8 mouse cellular contexts compared by ENCODE assay signal in the genomic region with DNA sequence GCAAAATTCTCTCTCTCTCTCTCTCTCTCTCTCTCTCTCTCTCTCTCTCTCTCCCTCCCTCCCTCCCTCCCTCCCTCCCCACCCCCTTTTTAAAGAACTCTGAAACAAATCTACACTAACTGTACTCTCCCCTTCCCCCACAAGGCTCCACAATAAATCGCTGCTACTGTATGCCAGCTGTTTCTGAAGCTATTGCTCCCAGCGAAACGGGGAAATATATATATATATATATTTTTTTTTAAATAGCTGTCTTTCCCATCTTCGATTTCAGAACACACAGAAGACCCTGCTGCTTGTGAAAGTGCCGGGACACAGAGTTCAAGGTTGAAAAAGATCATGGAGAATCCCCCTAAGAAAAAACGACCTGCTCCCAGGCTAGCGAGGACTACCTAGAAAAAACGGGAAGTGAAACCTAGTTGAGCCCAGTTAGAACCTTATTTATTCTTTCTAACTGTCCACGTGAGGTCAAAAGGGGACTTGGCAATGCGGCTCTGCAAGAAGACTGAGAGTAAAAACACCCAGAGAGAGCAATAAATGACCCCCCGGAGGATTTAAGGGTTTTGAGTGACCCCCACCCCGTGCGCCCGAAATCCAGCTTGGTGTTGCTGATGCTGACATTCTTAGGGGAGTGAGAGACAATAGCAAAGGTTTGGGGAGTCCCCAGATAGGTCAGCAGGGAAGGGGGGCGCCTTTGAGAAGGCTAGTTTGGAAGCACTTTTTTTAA. TPM values are rescaled to one million over a fixed set of nuclear protein-coding genes. Genes with fewer than 3 reads are reported as not detected.
DNase-seq lines count a peak whose midpoint lies in the region; ATAC-seq lines count a peak whose summit lies in the region.

No protein-coding gene starts in this region.

- no peak for DNase-seq in kidney, postnatal 10 days
- peak; percentile 27 for DNase-seq in forebrain, embryonic 14.5 days (ENCODE audit: low spot score)
- DNase-seq in limb, embryonic 10.5 days (ENCODE audit: low spot score): peak; percentile 65
- peak; percentile 47 for DNase-seq in neural tube, embryonic 10.5 days (ENCODE audit: extremely low spot score, low spot score)
- DNase-seq in right cerebral cortex, postnatal 36 days (ENCODE audit: low spot score in 2 of 2): no peak
- no peak for DNase-seq in frontal cortex, postnatal 14 days (ENCODE audit: low spot score in 2 of 2)
- DNase-seq in spleen, postnatal 10 days (ENCODE audit: low spot score in 2 of 2): no peak

- no peak for ATAC-seq in kidney, embryonic 15.5 days (replicated peaks; ENCODE audit: low FRiP score)
- ATAC-seq in forebrain, embryonic 14.5 days: no peak

- no peaks in the 10 kb centered on the region for H3K9me3 ChIP-seq in kidney, embryonic 15.5 days (replicated peaks)
- no peaks in the 10 kb centered on the region for H3K9me3 ChIP-seq in forebrain, embryonic 14.5 days (replicated peaks; ENCODE audit: control insufficient read depth, low read length)
- no peaks in the 10 kb centered on the region for H3K9me3 ChIP-seq in limb, embryonic 10.5 days (replicated peaks)

- no peaks in the 10 kb centered on the region for H3K36me3 ChIP-seq in kidney, embryonic 15.5 days
- no peaks in the 10 kb centered on the region for H3K36me3 ChIP-seq in forebrain, embryonic 14.5 days (ENCODE audit: control insufficient read depth, insufficient read depth, low read length)
- H3K36me3 ChIP-seq in limb, embryonic 10.5 days: peaks cover 21% of the 10 kb centered on the region

- H3K4me3 ChIP-seq in kidney, embryonic 15.5 days (replicated peaks): peak overlapping the region; percentile 68
- peak overlapping the region; percentile 64 for H3K4me3 ChIP-seq in forebrain, embryonic 14.5 days (ENCODE audit: low read depth, low read length)
- H3K4me3 ChIP-seq in limb, embryonic 10.5 days: peak overlapping the region; percentile 77

- peak overlapping the region; percentile 43 for H3K9ac ChIP-seq in kidney, embryonic 15.5 days
- H3K9ac ChIP-seq in forebrain, embryonic 14.5 days (ENCODE audit: low read length): peak overlapping the region; percentile 61

- peak overlapping the region; percentile 81 for H3K27ac ChIP-seq in kidney, embryonic 15.5 days
- H3K27ac ChIP-seq in forebrain, embryonic 14.5 days (ENCODE audit: low read depth, low read length): no peak overlapping the region
- H3K27ac ChIP-seq in limb, embryonic 10.5 days: peak overlapping the region; percentile 93

- WGBS in kidney, embryonic 15.5 days: under 1% methylated on average over 15 of the region's 15 CpGs
- 2% methylated on average over 15 of the region's 15 CpGs for WGBS in forebrain, embryonic 14.5 days
- under 1% methylated on average over 15 of the region's 15 CpGs for WGBS in limb, embryonic 10.5 days

- H3K4me1 ChIP-seq in kidney, embryonic 15.5 days: peaks cover 31% of the 10 kb centered on the region
- peaks cover 6% of the 10 kb centered on the region for H3K4me1 ChIP-seq in forebrain, embryonic 14.5 days (ENCODE audit: control insufficient read depth, insufficient read depth, low read length)
- peaks cover 36% of the 10 kb centered on the region for H3K4me1 ChIP-seq in limb, embryonic 10.5 days

- peak overlapping the region; percentile 94 for H3K4me2 ChIP-seq in kidney, embryonic 15.5 days
- peak overlapping the region; percentile 96 for H3K4me2 ChIP-seq in forebrain, embryonic 14.5 days (ENCODE audit: low read length)

- H3K27me3 ChIP-seq in kidney, embryonic 15.5 days: no peaks in the 10 kb centered on the region
- H3K27me3 ChIP-seq in forebrain, embryonic 14.5 days (replicated peaks; ENCODE audit: control insufficient read depth, insufficient read depth, low read length): no peaks in the 10 kb centered on the region
- no peaks in the 10 kb centered on the region for H3K27me3 ChIP-seq in limb, embryonic 10.5 days (ENCODE audit: low read depth, poor library complexity, severe bottlenecking)

RNA-seq across cellular contexts. Expression of a gene that starts 2.4 kb away (rescaled TPM):
- 16.4 and 23.5 TPM in 2 replicates for polyA plus RNA-seq in kidney, embryonic 15.5 days (2015; fragmentation: Nextera tagmentation; extraction: Ambion mirVana)
- 12.4 and 14.4 TPM in 2 replicates for polyA plus RNA-seq in forebrain, embryonic 14.5 days (2014; fragmentation: Nextera tagmentation; extraction: Ambion mirVana)
- 21.8 and 39.7 TPM in 2 replicates for polyA plus RNA-seq in limb, embryonic 10.5 days (2016; fragmentation: Nextera tagmentation; extraction: Ambion mirVana)

RNA-seq across cellular contexts. Expression of a gene that starts 45.7 kb away (rescaled TPM):
- polyA plus RNA-seq in kidney, embryonic 15.5 days (2015; fragmentation: Nextera tagmentation; extraction: Ambion mirVana): 72.6 and 75.5 TPM in 2 replicates
- 35.6 and 40.4 TPM in 2 replicates for polyA plus RNA-seq in forebrain, embryonic 14.5 days (2014; fragmentation: Nextera tagmentation; extraction: Ambion mirVana)
- polyA plus RNA-seq in limb, embryonic 10.5 days (2016; fragmentation: Nextera tagmentation; extraction: Ambion mirVana): 93.2 and 113 TPM in 2 replicates

Comparison
In these comparisons a context has a peak if more than half of its experiments do, and no peak if none do; other contexts are left out.
1. DNase-seq: peak in forebrain, embryonic 14.5 days (single experiment), limb, embryonic 10.5 days (single experiment) and neural tube, embryonic 10.5 days (single experiment); none in kidney, postnatal 10 days (single experiment), right cerebral cortex, postnatal 36 days (0 of 2), frontal cortex, postnatal 14 days (0 of 2) and spleen, postnatal 10 days (0 of 2).
2. Peak in every context shown above with its lines, with median percentiles within 50 percentile points of each other: H3K4me3 ChIP-seq.